Mouse (Mus musculus) cerebellum, adult 2 months (tissue): ENCODE results near the gene Nit2. TPM values are rescaled to one million over a fixed set of nuclear protein-coding genes. Genes with fewer than 3 reads are reported as not detected.
A peak's percentile ranks its signal among the peaks of the same experiment; 100 is the strongest.

Source experiments
- DNase-seq, 2 experiments: peaks; one replicate each; pipeline ENCODE4 v3.0.0; 2021
- H3K27ac ChIP-seq: fragments of 200-500 bp; 2 replicates; pipeline ENCODE4 v1.5.1; 2012; ENCODE audit warnings: low read length, control low read depth, inconsistent platforms; ENCODE audit not compliant: insufficient read depth
- H3K27me3 ChIP-seq: fragments of 200-500 bp; 2 replicates; pipeline ENCODE4 v1.6.1; 2012; ENCODE audit warnings: inconsistent platforms, mild to moderate bottlenecking, low read length, moderate library complexity; ENCODE audit not compliant: control insufficient read depth, insufficient read depth
- H3K4me1 ChIP-seq: fragments of 200-500 bp; 2 replicates; pipeline ENCODE4 v1.6.1; 2011; ENCODE audit warnings: low read length; ENCODE audit not compliant: control insufficient read depth, insufficient read depth
- H3K4me3 ChIP-seq: fragments of 200-500 bp; replicated peaks from 2 replicates; pipeline ENCODE3; 2011; ENCODE audit warnings: mild to moderate bottlenecking, low read depth, low read length, control low read depth; ENCODE audit not compliant: insufficient read depth
- CTCF ChIP-seq: fragments of 200-500 bp; IDR thresholded peaks from 2 replicates; pipeline ENCODE4 v1.5.1; 2011; ENCODE audit warnings: low read depth, mild to moderate bottlenecking, control low read depth, low read length, moderate library complexity, borderline replicate concordance; ENCODE audit not compliant: insufficient read depth
- POLR2A ChIP-seq: fragments of 200-500 bp; IDR thresholded peaks from 2 replicates; pipeline ENCODE4 v1.6.1; 2011; ENCODE audit warnings: low read length, control low read depth, borderline replicate concordance; ENCODE audit not compliant: insufficient read depth
- WGBS: fragments of 180-500 bp; shearing (Covaris S2); methylation state at CpG from one replicate; pipeline ENCODE4 v1.1.7; 2018; 5-methylcytosine and 5-hydroxymethylcytosine counted together
- polyA plus RNA-seq: library from polyadenylated mRNA; depleted of rRNA; stranded (reverse); fragments of >200 nt; gene quantifications from 2 replicates; pipeline ENCODE4 v1.2.3, GENCODE M21; 2012

Gene Nit2
- polyA plus RNA-seq, 1 experiment, result 16.5 TPM

GRCm38 (mm10) chr16:57171570-57171969 is 4.4 kb upstream of the Nit2 start:
- Histone ChIP-seq H3K4me1 (peaks cover 3% of the 10 kb centered on the region; the same call in 1 of the 2 replicates), H3K27me3 (no peaks in the 10 kb centered on the region), H3K4me3 (no peak overlapping the region), H3K27ac (no peak overlapping the region)
- TF ChIP-seq POLR2A, result no peak
- TF ChIP-seq CTCF, result no peak
- WGBS, result 64% methylated on average over 6 of the region's 6 CpGs
- no peak for DNase-seq

DNA sequence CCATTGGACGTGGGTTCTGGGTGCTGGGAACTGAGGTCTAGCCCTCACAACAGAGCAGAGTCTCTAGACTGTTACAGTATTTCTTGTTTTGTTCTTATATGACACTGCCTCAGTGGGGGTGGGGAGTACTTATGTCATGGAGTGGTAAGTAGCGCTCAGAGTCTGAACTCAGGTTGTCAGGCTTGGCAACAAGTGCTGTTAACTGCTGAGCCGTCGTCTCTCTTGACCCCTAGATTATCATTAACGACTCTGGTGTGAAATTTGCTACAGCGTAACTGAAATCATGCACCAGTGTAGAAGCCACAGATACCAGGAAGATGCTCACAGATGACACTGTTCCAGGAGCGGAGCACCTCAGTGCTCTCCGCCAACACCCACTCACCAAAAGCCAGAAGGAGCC is 4.0 kb upstream of the Nit2 start:
- 84% methylated on average over 8 of the region's 8 CpGs for WGBS
- Histone ChIP-seq H3K4me3 (no peak overlapping the region), H3K4me1 (peaks cover 3% of the 10 kb centered on the region; the same call in 1 of the 2 replicates), H3K27ac (no peak overlapping the region), H3K27me3 (no peaks in the 10 kb centered on the region)
- no peak for TF ChIP-seq POLR2A
- DNase-seq, result no peak

DNA sequence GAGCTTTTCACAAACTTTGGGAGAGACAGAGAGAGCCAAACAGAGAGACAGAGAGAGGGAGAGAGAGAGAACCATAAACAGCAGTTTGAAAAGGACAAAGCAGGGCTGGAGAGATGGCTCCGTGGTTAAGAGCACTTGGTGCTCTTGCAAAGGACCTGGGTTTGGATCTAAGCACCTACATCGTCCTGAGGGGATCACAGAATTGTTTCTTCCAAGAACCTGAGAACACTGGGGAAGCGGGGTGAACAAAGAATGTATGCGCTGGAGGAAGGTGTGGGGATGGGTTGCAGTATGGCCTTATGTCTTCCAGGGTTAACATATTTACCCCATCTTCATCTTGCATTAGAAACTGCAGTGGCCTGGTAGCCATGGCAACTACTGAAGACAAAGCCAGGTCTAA is 1.1 kb upstream of the Nit2 start:
- Histone ChIP-seq H3K27me3 (no peaks in the 10 kb centered on the region), H3K27ac (no peak overlapping the region), H3K4me3 (no peak overlapping the region), H3K4me1 (no peaks in the 10 kb centered on the region)
- no peak for DNase-seq
- WGBS, result 62% methylated on average over 4 of the region's 4 CpGs
- TF ChIP-seq CTCF (no peak), POLR2A (no peak)

DNA sequence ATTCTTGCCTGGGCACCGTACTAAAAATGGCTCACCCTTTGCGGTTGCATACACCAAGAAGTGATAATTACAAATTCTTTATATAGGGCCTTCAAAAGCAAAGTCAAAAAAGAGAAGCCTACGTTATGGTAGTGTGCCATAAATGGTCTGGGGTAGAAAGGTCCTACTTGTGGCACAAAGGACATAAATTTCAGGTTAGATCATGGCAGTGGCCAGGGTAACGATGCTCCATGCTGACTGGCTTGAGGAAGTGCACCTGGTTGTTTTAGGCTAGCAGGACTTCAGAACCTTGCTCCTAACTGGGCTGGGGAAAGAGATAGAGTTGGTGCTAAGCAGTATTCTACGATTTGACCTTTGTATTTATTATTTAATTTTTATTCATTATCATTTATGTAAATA is 372 bp upstream of the Nit2 start:
- no peaks in the 10 kb centered on the region for H3K4me1 ChIP-seq
- no peak for TF ChIP-seq CTCF
- TF ChIP-seq POLR2A, result no peak
- WGBS, result 21% methylated on average over 5 of the region's 5 CpGs

GRCm38 (mm10) chr16:57166086-57166485 is 1.1 kb downstream of the Nit2 start:
- Histone ChIP-seq H3K4me1 (no peaks in the 10 kb centered on the region), H3K27ac (no peak overlapping the region), H3K27me3 (no peaks in the 10 kb centered on the region), H3K4me3 (no peak overlapping the region)
- 77% methylated on average over 6 of the region's 6 CpGs for WGBS
- TF ChIP-seq CTCF, result no peak
- TF ChIP-seq POLR2A, result no peak
- no peak for DNase-seq

More for the DNA sequence above, 372 bp upstream of the Nit2 start:
- no peaks in the 10 kb centered on the region for H3K27me3 ChIP-seq
- DNase-seq, result no peak
- H3K4me3 ChIP-seq, result peak overlapping the region; percentile 79
- H3K27ac ChIP-seq, result peak overlapping the region; percentile 34

- H3K4me1 ChIP-seq, result no peaks in the 10 kb centered on the region
- TF ChIP-seq CTCF (no peak), POLR2A (no peak)
- no peaks in the 10 kb centered on the region for H3K27me3 ChIP-seq
- no peak overlapping the region for H3K4me3 ChIP-seq
- WGBS, result 97% methylated on average over 5 of the region's 5 CpGs
- no peak for DNase-seq
- no peak overlapping the region for H3K27ac ChIP-seq
These were observed 2.0 kb downstream of the Nit2 start for GRCm38 (mm10) chr16:57165157-57165556.

- Histone ChIP-seq H3K27me3 (no peaks in the 10 kb centered on the region), H3K4me3 (no peak overlapping the region), H3K27ac (no peak overlapping the region), H3K4me1 (no peaks in the 10 kb centered on the region)
- DNase-seq, result no peak
- WGBS, result 94% methylated on average over 1 of the region's 1 CpGs
- TF ChIP-seq CTCF (no peak), POLR2A (no peak)
These were observed 3.4 kb downstream of the Nit2 start for GRCm38 (mm10) chr16:57163694-57164093.

GRCm38 (mm10) chr16:57162841-57163240 is 4.3 kb downstream of the Nit2 start:
- H3K4me1 ChIP-seq, result no peaks in the 10 kb centered on the region
- no peak overlapping the region for H3K4me3 ChIP-seq
- H3K27ac ChIP-seq, result no peak overlapping the region
- WGBS, result 90% methylated on average over 5 of the region's 5 CpGs
- DNase-seq, result no peak
- no peak for TF ChIP-seq CTCF
- TF ChIP-seq POLR2A, result no peak
- H3K27me3 ChIP-seq, result no peaks in the 10 kb centered on the region
